Mouse (Mus musculus): ENCODE measurements around the gene Gpank1. TPM values are rescaled to one million over a fixed set of nuclear protein-coding genes. Genes with fewer than 3 reads are reported as not detected.
A peak's percentile ranks its signal among the peaks of the same experiment; 100 is the strongest.
"Not testable (repeated sequence)": the region's sequence is repeated elsewhere in the genome, so short reads cannot be mapped to it uniquely, and the experiment has no call there.

Gene Gpank1
- total RNA-seq, 1 experiment from 2014 or later = 50.1 TPM

GRCm38 (mm10) chr17:35096597-35096996 lies 24.7 kb upstream of the Gpank1 start:
- ATAC-seq (replicated peaks; ENCODE audit: low read depth, poor library complexity, severe bottlenecking) = no peak

GRCm38 (mm10) chr17:35097164-35097655 lies 24.0 kb upstream of the Gpank1 start:
- ATAC-seq (replicated peaks; ENCODE audit: low read depth, poor library complexity, severe bottlenecking) = no peak

DNA sequence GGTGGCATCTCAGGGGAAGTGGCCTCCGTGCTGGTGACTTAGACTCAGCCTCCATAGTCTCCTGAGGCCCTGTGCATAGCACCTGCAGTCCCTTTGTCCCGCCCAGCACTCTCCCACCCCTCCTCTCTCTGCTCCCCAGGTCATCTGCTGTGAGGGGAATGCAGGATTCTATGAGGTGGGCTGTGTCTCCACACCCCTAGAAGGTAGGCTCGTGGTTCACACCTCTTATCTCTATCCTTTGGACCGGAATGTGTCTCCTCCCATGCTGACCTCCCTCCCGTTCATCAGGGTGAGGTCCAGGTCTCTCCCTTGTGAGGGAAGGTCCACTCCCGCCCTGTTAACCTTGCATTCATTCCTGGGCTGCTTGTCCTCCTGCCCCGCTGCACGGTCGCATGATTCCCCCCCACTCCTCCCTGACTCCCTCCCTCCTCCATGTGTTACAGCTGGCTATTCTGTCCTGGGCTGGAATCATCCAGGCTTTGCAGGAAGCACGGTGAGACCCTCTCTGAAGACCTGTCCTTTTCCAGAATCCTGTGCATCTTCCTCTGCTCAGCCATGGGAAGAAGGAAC lies 21.0 kb upstream of the Gpank1 start:
- ATAC-seq (replicated peaks; ENCODE audit: low read depth, poor library complexity, severe bottlenecking) = no peak

DNA sequence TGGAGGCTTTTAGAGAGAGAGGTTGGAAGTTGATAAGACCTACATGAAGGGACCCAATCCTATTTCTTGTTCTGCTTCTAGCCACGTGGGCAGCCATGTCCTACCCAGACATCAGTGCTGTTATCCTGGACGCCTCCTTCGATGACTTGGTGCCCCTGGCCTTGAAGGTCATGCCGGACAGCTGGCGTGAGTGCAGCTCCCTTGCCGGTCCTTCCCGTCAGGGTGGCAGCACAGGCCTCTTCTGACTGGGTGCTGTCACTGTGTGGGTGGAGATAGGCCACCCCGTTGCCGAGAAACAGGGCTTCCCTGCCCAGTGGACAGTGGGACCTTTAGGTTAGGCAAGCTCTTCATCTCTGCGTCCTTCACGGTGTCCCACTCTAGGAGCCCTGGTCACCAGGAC lies 20.1 kb upstream of the Gpank1 start:
- no peak for ATAC-seq (replicated peaks; ENCODE audit: low read depth, poor library complexity, severe bottlenecking)

DNA sequence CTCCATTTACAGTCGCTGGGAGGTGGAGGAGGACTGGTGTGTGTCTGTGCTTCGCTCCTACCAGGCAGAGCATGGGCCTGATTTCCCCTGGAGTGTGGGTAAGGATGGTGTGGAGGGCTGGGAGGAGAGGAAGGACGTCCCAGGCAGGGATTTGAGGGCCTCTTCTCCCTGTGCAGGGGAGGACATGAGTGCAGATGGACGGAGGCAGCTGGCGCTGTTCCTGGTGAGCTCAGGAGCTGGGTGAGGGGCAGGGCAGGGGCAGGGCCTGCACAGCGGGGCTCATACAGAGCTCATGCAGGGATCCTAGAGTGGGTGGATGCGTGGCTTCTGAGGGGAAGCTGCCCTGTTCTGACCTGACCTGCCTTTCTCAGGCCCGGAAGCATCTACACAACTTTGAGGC lies 19.0 kb upstream of the Gpank1 start:
- no peak for ATAC-seq (replicated peaks; ENCODE audit: low read depth, poor library complexity, severe bottlenecking)

DNA sequence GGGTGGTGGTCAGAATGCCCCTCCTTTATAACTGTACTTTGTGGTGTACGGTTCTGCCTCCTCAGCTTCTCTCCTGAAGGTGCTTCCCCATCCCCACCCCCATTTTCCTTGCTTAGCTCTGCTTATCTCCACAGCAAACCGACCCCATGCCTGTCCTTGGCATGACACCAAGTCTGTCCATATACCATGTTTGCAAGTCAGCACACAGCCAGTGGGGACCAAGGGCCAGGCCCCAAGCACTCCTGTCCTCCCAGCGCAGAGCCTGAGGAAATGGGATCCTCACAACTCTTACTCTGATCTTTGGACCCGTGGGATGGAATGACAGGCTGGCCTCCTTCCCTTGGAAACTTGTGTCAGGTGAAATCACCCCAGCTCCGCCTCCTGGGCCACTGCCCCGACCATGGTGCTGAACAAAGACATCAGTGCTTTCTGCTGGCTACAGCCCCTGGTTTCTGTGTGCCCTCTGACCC lies 18.0 kb upstream of the Gpank1 start:
- ATAC-seq (replicated peaks; ENCODE audit: low read depth, poor library complexity, severe bottlenecking) = peak; percentile 58

- ATAC-seq (replicated peaks; ENCODE audit: low read depth, poor library complexity, severe bottlenecking) = no peak
Observed at GRCm38 (mm10) chr17:35104079-35104478, 17.2 kb upstream of the Gpank1 start.

GRCm38 (mm10) chr17:35104754-35105153 lies 16.5 kb upstream of the Gpank1 start:
- ATAC-seq (replicated peaks; ENCODE audit: low read depth, poor library complexity, severe bottlenecking) = peak; percentile 55

- ATAC-seq (replicated peaks; ENCODE audit: low read depth, poor library complexity, severe bottlenecking) = 0 out of 2 replicates have a peak, but pooled peaks have one; percentile 22
Observed at GRCm38 (mm10) chr17:35105740-35106389, 15.4 kb upstream of the Gpank1 start.

DNA sequence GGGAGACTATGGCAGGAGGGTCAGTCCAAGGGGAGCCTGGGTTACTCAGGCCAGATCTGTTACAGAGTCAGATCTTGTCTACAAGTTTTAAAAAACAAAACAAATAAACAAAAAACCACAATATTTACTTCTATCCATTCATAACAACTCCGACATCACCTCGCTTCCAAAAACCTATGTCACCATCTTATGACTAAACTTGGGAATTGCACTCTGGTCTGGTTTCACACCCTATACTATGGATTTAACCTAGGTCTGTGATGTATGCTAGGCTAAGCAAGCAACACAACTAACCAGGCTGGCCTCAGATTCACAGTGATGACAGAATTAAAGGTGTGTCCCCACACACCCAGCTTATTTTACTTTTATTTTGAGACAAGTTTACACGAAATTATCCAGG lies 14.7 kb upstream of the Gpank1 start:
- no peak for ATAC-seq (replicated peaks; ENCODE audit: low read depth, poor library complexity, severe bottlenecking)

DNA sequence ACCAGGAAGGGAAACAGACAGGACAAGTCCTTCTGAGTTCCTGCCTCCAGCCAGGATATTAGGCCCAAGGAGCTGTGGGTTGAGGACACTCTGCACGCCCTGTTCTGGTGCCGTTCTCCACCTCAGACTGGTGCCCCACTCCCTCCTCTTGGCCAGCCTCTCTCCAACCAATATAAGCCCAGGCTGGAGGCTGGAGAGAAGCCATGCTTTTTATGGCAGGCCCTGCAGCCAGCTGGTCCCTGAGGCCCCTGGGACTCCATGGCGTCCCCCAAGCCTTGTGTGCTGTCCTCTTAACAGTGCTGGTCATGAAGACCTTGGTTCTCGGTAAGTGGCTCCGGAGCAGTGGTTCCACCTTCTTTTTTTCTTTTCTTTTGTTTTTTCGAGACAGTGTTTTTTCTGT lies 13.2 kb upstream of the Gpank1 start, which contains the start of gene Ly6g5c:
Gene Ly6g5c (plus strand): TSS at position 183 of the 400 bp plus-strand sequence.
- ATAC-seq (replicated peaks; ENCODE audit: low read depth, poor library complexity, severe bottlenecking) = no peak

GRCm38 (mm10) chr17:35111774-35112173 lies 9.5 kb upstream of the Gpank1 start:
- ATAC-seq (replicated peaks; ENCODE audit: low read depth, poor library complexity, severe bottlenecking) = no peak

GRCm38 (mm10) chr17:35115046-35116019 lies 5.9 kb upstream of the Gpank1 start, which contains the start of gene Ly6g5b:
Gene Ly6g5b (minus strand): TSS chr17:35115428.
- ATAC-seq (replicated peaks; ENCODE audit: low read depth, poor library complexity, severe bottlenecking) = peak; percentile 71

DNA sequence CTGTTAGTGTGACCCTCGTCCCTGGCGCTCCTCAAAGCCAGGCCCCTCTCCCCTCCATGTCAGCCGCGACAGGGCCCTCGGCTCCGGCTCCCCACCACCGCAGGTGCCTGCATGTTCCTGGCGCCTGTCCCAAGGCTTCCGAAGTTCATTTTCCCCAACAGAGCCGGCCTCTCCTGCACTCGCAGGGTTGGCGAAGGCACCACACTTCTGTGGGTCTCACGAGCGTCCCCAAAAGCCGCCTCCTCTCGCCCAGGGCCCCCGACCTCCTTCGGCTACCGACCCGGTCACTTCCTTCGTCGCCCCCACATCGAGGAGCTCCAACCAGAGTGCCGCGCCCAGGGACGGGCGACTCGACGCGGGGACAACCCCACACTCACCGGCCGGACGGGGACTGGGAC lies 511 bp upstream of the Gpank1 start:
- ATAC-seq (replicated peaks; ENCODE audit: low read depth, poor library complexity, severe bottlenecking) = no peak

DNA sequence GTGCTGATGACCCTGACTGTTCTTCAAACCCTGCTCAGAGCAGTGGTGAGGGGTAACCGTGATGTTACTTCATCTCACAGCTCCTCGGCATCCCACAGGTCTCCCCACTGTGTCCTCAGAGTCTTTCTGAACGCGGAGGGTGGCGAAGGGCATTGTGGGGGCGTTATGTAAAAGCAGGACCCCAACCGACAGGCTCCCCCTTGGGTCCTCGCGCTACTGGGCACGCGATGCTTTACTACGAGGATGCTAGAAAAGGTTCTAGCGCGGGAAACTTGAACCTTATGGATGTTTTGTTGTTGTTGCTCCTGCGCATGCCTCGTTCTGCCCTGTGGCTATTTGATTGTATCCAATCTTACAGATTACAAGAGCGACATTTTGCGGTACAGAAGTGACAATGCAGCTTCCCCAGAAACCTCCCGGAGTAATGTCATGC lies 632 bp downstream of the Gpank1 start, which contains the start of gene Csnk2b:
Gene Csnk2b (minus strand): TSS at position 183 of the 433 bp plus-strand sequence.
- peak; percentile 12 for ATAC-seq (replicated peaks; ENCODE audit: low read depth, poor library complexity, severe bottlenecking)

DNA sequence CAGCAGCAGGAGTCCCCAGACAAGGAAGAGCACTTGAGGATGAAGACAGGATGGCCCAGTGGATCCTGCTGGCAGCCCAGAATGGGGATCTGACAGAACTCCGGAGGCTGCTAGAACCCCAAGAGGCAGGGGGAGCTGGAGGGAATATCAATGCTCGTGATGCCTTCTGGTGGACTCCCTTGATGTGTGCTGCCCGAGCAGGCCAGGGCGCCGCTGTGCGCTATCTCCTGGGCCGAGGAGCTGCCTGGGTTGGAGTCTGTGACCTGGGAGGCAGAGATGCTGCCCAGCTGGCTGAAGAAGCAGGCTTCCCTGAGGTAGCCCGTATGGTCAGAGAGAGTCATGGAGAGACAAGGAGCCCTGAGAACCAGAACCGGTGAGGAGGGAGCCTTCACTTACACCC lies 2.0 kb downstream of the Gpank1 start:
- not testable (repeated sequence) for ATAC-seq (replicated peaks; ENCODE audit: low read depth, poor library complexity, severe bottlenecking)

- not testable (repeated sequence) for ATAC-seq (replicated peaks; ENCODE audit: low read depth, poor library complexity, severe bottlenecking)
Observed at GRCm38 (mm10) chr17:35124261-35124896, 3.1 kb downstream of the Gpank1 start.

- no peak for ATAC-seq (replicated peaks; ENCODE audit: low read depth, poor library complexity, severe bottlenecking)
Observed at GRCm38 (mm10) chr17:35125081-35125480, 3.8 kb downstream of the Gpank1 start.

- ATAC-seq (replicated peaks; ENCODE audit: low read depth, poor library complexity, severe bottlenecking) = no peak
Observed at GRCm38 (mm10) chr17:35125578-35125977, 4.3 kb downstream of the Gpank1 start.

DNA sequence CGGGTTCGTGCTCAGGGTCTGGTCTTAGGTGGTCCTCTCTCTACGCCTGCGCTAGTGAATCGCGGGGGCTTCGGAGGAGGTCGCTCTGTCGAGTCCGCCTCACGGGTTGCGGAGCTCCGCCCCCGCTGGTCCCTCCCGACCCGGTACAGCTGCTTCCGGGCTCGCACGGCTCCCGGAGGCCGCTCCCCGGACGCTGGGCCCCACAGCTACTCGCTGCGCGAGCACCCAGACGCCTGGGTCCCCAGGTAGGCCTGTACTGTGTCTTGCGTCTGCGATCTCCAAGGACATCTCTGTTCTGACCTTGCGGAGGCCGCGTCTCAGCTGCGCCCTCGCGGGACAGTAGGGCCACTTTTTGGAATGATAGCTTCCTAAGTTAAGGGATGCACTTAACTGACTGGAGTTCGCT lies 5.0 kb downstream of the Gpank1 start, which contains the start of gene D17H6S53E:
Gene D17H6S53E (plus strand): TSS at position 168 of the 406 bp plus-strand sequence.
- ATAC-seq (replicated peaks; ENCODE audit: low read depth, poor library complexity, severe bottlenecking) = peak; percentile 33

Data from common myeloid progenitor, adult 5-6 weeks (primary cell).